Mouse (Mus musculus) megakaryocyte, embryonic 14.5 days (primary cell): ENCODE data around the gene Tmem178b. TPM values are rescaled to one million over a fixed set of nuclear protein-coding genes. Genes with fewer than 3 reads are reported as not detected.

Experiments
- H3K27me3 ChIP-seq: replicated peaks from 2 replicates; pipeline ENCODE3; 2012; ENCODE audit warnings: inconsistent platforms
- H3K36me3 ChIP-seq: replicated peaks from 2 replicates; pipeline ENCODE3; 2012; ENCODE audit warnings: low read length, inconsistent platforms, mixed read lengths
- H3K4me1 ChIP-seq: 2 replicates; pipeline ENCODE4 v1.6.1; 2012; ENCODE audit warnings: inconsistent platforms
- H3K4me3 ChIP-seq: replicated peaks from 2 replicates; pipeline ENCODE3; 2012; ENCODE audit warnings: moderate library complexity, mild to moderate bottlenecking, inconsistent platforms
- H3K9me3 ChIP-seq: 2 replicates; pipeline ENCODE4 v1.6.1; 2012; ENCODE audit warnings: inconsistent platforms
- FLI1 ChIP-seq: IDR thresholded peaks from 2 replicates; pipeline ENCODE4 v1.6.1; 2012; ENCODE audit warnings: low read length, inconsistent platforms, mixed read lengths
- GATA1 ChIP-seq: IDR thresholded peaks from 3 replicates; pipeline ENCODE4 v1.6.1; 2012; ENCODE audit warnings: mixed read lengths, low read length, inconsistent platforms, borderline replicate concordance
- polyA plus RNA-seq: library from polyadenylated mRNA; stranded (reverse); fragments of >175 nt; gene quantifications from 2 replicates; pipeline ENCODE4 v1.2.3, GENCODE M21; 2012; ENCODE audit warnings: low replicate concordance; ENCODE audit not compliant: insufficient read depth

Tmem178b gene
- polyA plus RNA-seq, 1 experiment: not detected

DNA sequence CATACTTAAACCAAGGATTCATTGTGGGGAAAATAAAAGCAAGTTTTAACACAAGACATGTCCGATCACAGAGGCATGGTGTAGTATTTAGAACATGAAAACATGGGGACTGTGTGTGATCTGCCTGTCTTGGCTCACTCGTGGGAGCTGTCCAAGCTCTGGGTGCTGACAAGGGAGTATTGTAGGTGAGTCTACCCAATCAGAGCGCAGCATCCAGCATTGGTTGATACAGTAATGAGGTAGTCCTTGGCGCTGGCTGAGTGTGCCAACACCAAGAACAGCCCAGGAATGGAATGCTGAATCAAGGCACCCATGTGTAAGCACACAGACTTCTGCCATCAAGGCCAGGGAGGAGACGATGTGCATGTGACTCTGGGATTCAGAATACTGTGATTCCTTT is 138.5 kb downstream of the Tmem178b start:
- Histone ChIP-seq H3K36me3 (no peaks in the 10 kb centered on the region), H3K9me3 (0 out of 2 replicates have a peak, but pooled peaks cover 3% of the 10 kb centered on the region), H3K4me3 (no peak overlapping the region), H3K27me3 (no peaks in the 10 kb centered on the region), H3K4me1 (no peaks in the 10 kb centered on the region)
- TF ChIP-seq FLI1 (no peak), GATA1 (no peak)

- Histone ChIP-seq H3K4me3 (no peak overlapping the region), H3K4me1 (no peaks in the 10 kb centered on the region), H3K36me3 (no peaks in the 10 kb centered on the region), H3K27me3 (no peaks in the 10 kb centered on the region), H3K9me3 (0 out of 2 replicates have a peak, but pooled peaks cover 3% of the 10 kb centered on the region)
- no peak for TF ChIP-seq FLI1
- no peak for TF ChIP-seq GATA1
Measured at GRCm38 (mm10) chr6:40013407-40013806, 140.3 kb downstream of the Tmem178b start.

- Histone ChIP-seq H3K4me1 (no peaks in the 10 kb centered on the region), H3K4me3 (no peak overlapping the region), H3K9me3 (0 out of 2 replicates have a peak, but pooled peaks cover 3% of the 10 kb centered on the region), H3K27me3 (no peaks in the 10 kb centered on the region), H3K36me3 (no peaks in the 10 kb centered on the region)
- TF ChIP-seq GATA1 (no peak), FLI1 (no peak)
Measured at GRCm38 (mm10) chr6:40015185-40015584, 142.1 kb downstream of the Tmem178b start.

DNA sequence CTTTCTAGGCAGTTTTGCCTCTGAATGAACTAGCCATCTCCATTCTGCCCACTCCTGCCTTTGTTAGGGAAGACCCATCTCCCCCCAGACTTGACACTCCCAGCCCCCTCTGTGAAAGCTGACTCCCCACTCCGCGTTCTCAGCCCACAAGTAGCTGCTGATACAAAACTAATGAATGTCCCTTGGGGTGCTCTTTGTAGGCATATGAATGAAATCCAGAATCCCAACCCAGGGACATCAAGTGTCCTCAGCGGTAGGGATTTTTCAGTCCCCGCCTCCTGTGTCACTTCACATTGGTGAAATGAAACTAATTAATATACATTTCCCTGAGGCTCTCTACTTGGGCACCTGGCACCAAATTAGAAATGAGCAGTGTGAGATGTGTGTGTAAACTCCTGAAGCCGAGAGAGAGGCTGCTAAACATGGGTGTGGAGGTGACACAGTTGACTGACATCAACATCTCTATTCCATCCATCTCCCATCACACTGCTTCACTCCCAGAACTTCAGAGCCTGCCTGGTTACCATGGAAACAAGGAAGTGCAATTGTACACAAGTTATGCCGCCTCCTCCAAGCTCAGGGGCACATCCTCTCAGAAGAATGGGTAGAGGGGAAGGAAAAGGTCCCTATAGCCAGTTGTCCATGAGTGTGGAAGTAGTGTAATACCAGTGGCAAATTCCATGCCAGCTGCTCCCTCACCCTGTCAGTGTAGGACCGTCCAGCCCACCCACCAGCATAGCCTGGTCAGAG is 142.8 kb downstream of the Tmem178b start:
- Histone ChIP-seq H3K4me3 (no peak overlapping the region), H3K9me3 (0 out of 2 replicates have a peak, but pooled peaks cover 3% of the 10 kb centered on the region), H3K27me3 (no peaks in the 10 kb centered on the region), H3K4me1 (no peaks in the 10 kb centered on the region), H3K36me3 (no peaks in the 10 kb centered on the region)
- TF ChIP-seq FLI1: no peak
- no peak for TF ChIP-seq GATA1

DNA sequence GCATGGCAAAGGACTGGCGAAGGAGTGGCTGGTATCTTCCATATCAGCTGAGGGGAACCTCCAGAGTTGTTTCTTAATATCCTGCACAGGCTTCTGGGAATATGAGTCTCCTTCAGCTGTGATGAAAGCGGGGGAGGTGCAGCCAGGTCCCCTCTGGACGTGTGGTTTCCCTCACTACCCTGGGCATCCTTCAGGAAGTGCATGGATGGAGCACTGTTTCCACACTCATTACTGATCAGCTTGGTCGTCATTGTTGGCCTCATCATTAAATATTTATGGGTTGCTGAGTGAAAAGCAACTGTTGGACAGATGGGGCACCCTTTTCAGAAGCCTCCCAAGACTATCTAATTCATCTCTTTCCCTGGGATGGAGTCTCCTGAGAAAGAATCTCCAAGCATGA is 146.3 kb downstream of the Tmem178b start:
- Histone ChIP-seq H3K27me3 (no peaks in the 10 kb centered on the region), H3K9me3 (no peaks in the 10 kb centered on the region)
- no peak for TF ChIP-seq FLI1
- no peak for TF ChIP-seq GATA1

GRCm38 (mm10) chr6:40023592-40024335 is 150.7 kb downstream of the Tmem178b start:
- H3K27me3 ChIP-seq: no peaks in the 10 kb centered on the region
- no peaks in the 10 kb centered on the region for H3K4me1 ChIP-seq
- H3K4me3 ChIP-seq: no peak overlapping the region
- no peaks in the 10 kb centered on the region for H3K36me3 ChIP-seq
- H3K9me3 ChIP-seq: no peaks in the 10 kb centered on the region
- no peak for TF ChIP-seq GATA1
- no peak for TF ChIP-seq FLI1

More for the DNA sequence above, 146.3 kb downstream of the Tmem178b start:
- no peaks in the 10 kb centered on the region for H3K36me3 ChIP-seq
- no peaks in the 10 kb centered on the region for H3K4me1 ChIP-seq
- H3K4me3 ChIP-seq: no peak overlapping the region

DNA sequence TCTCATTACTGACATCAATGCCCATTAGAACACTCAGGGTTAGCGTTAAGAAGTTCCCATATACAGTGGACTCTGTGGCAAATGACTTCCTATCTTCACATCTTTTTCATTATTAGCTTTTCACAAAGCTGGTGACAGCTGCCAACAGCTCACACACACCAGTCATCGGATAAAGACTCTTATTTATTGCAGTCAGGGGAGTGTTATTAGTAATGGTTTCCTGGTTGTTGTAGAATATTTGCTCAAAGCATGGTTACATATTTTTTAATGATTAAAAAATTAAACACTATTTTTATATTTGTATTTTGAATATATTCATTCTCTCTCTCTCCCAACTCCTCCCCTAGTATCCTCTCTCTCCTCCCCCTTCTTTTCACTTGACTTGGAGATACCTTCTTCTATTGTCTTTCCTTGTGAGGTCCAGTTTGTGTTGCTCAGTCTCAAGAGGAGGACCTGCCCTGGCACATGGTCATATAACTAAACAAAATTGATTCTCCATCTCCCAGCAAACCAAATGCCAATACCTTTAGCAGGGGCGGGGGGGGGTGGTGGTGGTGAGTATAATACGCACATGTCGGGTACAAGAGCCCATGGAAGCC is 151.4 kb downstream of the Tmem178b start:
- TF ChIP-seq FLI1 (no peak), GATA1 (no peak)
- H3K4me1 ChIP-seq: no peaks in the 10 kb centered on the region
- no peaks in the 10 kb centered on the region for H3K9me3 ChIP-seq
- H3K4me3 ChIP-seq: no peak overlapping the region
- H3K27me3 ChIP-seq: no peaks in the 10 kb centered on the region
- H3K36me3 ChIP-seq: no peaks in the 10 kb centered on the region

- Histone ChIP-seq H3K4me3 (no peak overlapping the region), H3K9me3 (no peaks in the 10 kb centered on the region), H3K36me3 (no peaks in the 10 kb centered on the region), H3K4me1 (no peaks in the 10 kb centered on the region), H3K27me3 (no peaks in the 10 kb centered on the region)
- TF ChIP-seq FLI1: no peak
- no peak for TF ChIP-seq GATA1
Measured at GRCm38 (mm10) chr6:40032901-40033300, 159.8 kb downstream of the Tmem178b start.

GRCm38 (mm10) chr6:40033935-40034334 is 160.9 kb downstream of the Tmem178b start:
- Histone ChIP-seq H3K4me1 (no peaks in the 10 kb centered on the region), H3K4me3 (no peak overlapping the region), H3K9me3 (no peaks in the 10 kb centered on the region), H3K36me3 (no peaks in the 10 kb centered on the region), H3K27me3 (no peaks in the 10 kb centered on the region)
- TF ChIP-seq FLI1 (no peak), GATA1 (no peak)
